Mouse (Mus musculus) retina, adult 2 months (tissue): ENCODE data around the gene Anp32e.
"Not testable (repeated sequence)": the region's sequence is repeated elsewhere in the genome, so short reads cannot be mapped to it uniquely, and the experiment has no call there.

Experiments used
- DNase-seq: peaks from one replicate; pipeline ENCODE4 v3.0.0-alpha.2; 2012; ENCODE audit warnings: low read depth, low spot score

The Anp32e gene

DNA sequence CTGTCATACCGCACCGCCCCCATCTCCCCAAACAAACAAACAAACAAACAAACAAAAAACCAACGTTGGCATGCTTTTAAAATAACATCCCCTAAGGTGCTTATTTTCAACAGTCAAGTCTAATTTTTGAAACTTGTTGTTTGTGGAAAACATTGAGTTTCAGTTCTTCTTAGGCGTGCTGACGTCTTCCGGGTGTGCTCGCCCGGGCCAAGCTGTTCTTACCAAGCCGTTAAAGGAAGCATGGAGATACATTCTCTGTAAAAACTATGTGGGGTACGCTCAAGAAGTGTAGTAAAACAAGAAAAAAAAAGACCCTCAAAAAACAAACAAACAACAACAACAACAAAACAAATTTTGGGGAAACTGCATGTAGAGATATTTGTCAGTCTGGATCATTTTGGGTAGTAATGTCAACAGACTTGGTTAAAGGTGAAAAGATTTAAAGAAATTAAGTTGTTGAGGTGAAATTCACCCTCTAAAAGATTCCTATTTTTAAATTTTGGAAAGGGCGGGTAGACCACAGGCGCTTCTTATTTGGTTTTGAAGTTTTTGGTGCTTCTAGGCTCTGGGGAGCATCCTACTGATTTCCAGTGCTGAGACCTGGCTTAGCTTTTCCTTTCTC is 43.3 kb downstream of the Anp32e start:
- no peak for DNase-seq

DNA sequence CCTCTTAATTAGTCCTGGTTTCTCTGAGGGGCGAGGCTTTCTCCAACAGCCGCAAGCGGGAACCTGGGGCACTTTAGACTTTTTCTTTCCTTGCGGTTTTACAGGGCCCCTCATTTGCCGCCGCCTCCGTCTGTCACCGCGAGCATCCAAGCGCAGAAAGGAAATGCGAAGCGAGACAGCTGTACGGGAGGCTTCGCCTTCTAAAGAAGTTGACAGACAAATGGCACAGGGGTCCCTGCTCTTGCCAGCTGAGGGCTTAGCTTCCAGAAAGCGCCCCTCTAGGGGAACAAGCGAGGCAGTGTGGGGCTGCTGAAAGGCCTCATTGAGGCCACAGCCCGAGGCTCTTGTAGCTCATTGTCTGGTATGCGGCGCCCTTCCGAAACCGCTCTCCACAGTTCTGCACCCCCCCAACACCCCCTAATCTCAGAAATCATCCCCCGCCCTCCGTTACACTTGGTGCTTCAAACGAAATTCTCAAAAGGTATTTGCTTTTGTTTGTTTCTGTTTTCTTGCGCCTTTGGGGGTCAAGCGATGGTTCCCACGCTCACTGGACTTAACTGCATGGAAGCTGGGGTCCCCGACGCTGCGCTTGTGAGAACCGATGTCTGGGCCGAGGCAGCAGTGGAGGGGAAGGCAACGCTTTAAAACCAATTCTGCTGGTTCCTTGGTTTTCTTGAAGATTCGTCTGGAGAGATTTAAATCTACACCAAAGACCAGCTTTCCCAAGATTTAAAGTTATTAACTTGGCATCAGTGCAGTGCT is 44.0 kb downstream of the Anp32e start:
- no peak for DNase-seq

DNA sequence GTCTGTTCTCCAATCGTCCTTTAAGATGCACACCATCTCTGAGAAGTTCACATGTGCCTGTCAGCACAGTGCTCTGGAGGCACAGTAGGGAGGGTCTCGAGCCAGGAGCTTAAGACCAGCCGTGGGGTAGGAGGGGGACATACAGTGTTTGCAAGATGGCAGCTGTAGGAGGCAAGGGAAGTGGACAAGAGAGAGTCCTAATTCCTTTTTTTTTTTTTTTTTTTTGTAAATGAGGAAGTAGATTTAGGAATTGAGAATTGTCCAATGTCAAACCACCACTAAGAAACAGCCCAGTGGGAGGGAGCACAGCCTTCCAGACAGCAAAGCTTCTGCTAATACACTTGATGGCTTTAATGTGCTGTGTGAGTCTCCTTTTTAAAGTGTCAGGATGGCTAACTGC is 48.0 kb downstream of the Anp32e start:
- DNase-seq: no peak

GRCm38 (mm10) chr3:95977587-95977986 is 48.5 kb downstream of the Anp32e start:
- DNase-seq: not testable (repeated sequence)

DNA sequence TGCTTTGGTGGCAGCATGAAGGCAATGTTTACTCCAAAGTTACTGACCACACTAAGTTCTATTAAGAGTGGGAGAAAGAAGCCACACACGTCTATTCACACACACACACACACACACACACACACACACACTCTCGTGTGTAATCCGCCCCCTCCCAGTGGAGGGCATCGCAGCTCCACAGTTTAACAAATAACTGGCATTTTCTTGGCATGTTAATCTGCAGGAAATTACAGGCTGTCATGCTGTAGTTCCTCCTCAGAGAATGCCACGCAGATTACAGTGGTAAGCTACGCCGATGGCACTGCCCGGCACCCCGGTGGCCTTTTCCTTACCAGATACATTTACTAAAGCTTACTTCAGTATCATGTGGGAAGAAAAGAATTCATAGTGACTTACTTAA is 49.2 kb downstream of the Anp32e start:
- DNase-seq: no peak

GRCm38 (mm10) chr3:95980276-95980970 is 51.4 kb downstream of the Anp32e start:
- DNase-seq: no peak

GRCm38 (mm10) chr3:95982129-95982528 is 53.1 kb downstream of the Anp32e start:
- no peak for DNase-seq

DNA sequence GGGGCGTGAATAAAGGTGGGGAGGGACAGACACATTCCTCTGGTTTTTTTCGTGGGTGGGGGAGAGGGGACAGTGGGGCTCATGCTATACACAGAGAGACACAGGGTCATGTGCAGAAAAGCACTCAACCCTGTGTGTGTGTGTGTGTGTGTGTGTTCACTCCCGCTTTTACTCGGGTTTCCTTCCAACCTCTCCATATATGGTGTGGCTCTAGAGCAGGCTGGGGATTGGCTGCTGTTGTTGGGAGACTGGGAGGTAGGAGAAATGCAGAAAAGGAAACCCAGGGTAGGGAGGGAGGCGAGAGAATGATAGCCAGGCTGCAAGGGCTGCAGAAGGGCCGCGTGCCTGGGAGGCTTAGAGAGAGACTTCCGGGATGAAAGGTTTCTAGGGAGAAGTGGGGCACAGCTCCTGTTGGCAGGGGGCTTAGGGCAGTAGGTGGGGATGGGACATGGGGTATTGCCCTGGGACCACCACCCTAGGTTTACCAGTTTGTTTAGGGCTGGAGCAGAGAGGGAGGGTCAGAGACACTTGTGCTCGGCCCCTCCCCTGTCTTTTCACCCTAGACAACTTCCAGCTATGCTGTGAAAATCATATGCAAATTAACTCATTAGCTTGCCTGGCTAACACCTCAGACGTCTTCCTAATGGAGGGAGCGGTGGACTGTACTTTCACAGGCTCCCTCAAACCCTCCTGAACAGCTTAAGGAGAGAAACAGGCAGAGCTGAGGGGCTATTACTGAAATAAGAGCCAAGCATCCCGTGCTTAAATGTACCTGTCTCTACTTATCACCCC is 56.4 kb downstream of the Anp32e start:
- DNase-seq: no peak

GRCm38 (mm10) chr3:95986001-95986622 is 57.1 kb downstream of the Anp32e start:
- no peak for DNase-seq

- DNase-seq: no peak
These were observed 57.9 kb downstream of the Anp32e start for GRCm38 (mm10) chr3:95986984-95987383.

GRCm38 (mm10) chr3:95987386-95988110 is 58.5 kb downstream of the Anp32e start:
- no peak for DNase-seq

DNA sequence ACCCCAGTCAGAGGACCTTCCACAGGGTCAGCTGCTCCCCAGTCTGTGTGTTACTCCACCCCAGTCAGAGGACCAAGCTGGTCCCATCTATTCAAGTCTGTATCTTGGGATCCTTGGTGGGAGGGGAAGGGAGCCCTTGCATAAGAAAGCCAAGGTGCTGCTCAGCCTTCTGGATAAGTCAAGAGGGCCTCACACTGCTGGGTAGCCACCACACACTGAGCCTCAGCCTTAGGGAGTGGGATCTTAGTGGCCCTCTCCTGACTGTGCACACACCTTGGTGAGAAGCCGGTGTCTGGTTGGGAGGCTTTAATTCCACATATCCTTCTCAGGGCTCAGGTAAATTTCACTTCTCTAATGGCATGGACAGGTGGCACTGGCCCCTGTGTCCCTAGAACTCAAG is 59.1 kb downstream of the Anp32e start:
- no peak for DNase-seq

GRCm38 (mm10) chr3:95988969-95989368 is 59.9 kb downstream of the Anp32e start:
- no peak for DNase-seq

DNA sequence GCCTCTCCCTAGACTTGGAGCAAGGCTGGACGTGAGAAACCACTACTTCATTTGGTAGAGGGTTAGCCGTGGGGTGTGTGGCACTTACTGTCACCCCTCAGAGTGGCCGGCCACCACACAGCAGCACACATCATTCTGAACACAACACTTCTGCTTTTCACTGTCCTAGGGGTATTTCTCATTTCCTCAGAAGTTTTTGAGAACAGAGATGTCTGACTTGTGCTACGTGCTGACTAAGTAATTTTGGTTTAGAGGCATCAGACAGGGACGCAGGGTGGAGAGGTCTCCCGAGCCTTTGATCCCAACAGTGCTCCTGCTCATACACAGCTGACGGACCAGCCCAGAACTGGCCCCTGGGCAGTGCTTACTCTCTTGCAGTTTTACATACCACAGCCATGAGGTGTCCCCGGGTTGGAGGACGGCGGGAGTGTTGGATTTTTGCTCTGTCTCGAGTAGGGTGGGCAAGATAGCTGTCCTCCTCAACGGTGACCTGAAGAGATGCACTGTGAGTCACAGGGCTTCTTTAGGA is 61.4 kb downstream of the Anp32e start:
- DNase-seq: no peak

DNA sequence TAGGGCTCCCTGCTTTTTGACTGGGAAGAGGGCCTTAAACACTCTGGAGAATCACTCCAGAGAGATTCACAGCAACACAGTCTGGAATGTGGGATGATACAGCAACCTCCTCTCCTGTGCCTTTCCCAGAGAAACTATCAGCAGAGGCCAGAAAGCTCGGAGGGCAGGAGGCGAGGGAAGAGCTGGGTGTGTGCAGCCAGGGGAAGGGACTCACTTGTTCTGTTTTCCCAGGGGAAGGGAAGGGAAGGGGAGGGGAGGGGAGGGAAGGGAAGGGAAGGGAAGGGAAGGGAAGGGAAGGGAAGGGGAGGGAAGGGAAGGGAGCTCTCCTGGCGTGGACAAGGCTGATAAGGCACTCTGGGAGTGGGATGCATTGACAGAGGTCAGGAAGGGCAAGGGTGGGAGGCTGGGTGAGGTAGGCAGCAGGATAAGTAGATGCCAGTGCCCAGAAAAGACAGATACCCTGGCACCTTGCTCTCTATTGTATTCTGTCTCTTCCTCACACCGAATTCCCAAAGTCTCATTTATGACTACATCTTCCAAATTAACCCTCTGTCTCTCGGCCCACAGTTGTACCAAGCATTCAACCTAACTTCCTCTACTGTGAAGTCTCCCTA is 64.1 kb downstream of the Anp32e start:
- no peak for DNase-seq

DNA sequence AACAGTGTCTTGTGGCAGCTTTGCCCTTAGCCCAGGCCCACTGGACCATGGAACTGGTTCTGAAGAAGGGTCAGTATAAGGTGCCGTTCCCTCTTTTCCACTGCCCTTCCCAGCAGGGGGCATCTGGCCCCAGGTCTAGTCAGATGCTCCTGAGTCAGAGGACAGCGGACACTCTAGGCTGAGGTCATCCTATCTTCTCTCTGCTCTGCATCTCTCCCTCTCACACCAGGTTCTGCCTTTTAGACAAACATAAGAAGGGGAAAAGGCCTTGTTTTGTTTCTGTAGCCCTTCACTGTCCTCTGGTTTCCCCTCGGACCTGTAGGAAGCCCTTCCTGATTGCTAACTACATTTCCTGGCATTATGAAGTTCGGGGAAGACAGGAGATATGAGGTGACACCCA is 64.8 kb downstream of the Anp32e start:
- no peak for DNase-seq

GRCm38 (mm10) chr3:95994381-95994846 is 65.4 kb downstream of the Anp32e start:
- no peak for DNase-seq

- DNase-seq: no peak
These were observed 66.1 kb downstream of the Anp32e start for GRCm38 (mm10) chr3:95994975-95995801.

- DNase-seq: no peak
These were observed 66.9 kb downstream of the Anp32e start, which contains the start of gene Plekho1 for GRCm38 (mm10) chr3:95995802-95996428. TSS of gene Plekho1 (minus strand) at chr3:95996001.
